Mouse (Mus musculus): ENCODE results near the gene Sgf29.

GRCm38 (mm10) chr7:126711910-126712309 is 62.8 kb downstream of the Sgf29 start:
- no peak for TF ChIP-seq POLR2A (IDR thresholded peaks at IDR 0.05; ENCODE audit: insufficient read length, low read depth)
- TF ChIP-seq E2F4 (IDR thresholded peaks at IDR 0.05; ENCODE audit: insufficient read depth), result no peak
- no peak for TF ChIP-seq MAX (IDR thresholded peaks at IDR 0.05; ENCODE audit: low read depth)
